Mouse (Mus musculus): ENCODE results near the gene Atp13a2.

Gene Atp13a2

GRCm38 (mm10) chr4:140986711-140987395 is at the start of gene Atp13a2:
Atp13a2 (plus strand) TSS chr4:140986873.
- peak; percentile 97 to 98 for DNase-seq

DNA sequence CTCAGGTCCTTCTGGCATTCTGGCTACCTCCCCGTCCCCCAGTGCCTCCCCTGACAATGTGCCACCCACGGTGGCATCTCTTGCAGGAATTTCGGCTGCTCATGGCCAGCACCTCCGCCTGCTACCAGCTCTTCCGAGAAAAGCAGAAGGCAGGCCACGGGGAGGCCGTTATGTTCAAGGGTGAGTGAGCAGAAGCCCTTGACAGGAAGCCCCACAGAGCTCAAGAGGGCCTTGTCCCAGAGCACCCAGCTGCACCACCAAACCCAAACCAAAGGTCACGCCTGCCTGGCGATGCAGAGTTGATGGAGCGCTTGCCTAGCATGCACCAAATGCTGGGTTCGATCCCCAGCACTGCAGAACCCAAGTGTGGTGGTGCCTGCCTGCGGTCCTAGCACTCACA is 42.3 kb upstream of the Atp13a2 start:
- DNase-seq: no peak

DNA sequence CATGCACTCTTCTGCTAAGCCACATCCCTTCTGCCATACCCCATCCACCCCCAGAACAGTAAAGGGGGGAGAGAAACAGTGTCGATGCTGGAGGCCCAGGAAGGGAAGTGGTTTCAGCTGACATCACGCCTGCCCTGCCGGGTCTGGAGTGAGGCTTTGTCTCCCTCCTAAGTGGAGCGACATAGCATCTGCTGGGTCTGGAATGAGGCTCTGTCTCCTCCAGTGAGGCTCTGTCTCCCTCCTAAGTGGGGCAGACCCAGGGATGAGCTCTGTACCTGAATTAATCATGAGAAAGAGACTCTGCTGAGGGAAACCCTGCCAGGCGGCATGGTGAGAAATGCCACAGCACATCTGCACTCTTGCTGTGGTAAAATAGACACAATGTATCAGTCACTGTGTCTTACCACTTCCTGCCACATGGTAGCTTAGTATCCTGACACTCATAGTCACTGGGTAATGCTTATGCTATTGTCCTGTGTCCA is 41.7 kb upstream of the Atp13a2 start:
- no peak for DNase-seq

- no peak for DNase-seq
Measured at GRCm38 (mm10) chr4:140945571-140945970, 41.1 kb upstream of the Atp13a2 start.

- DNase-seq: no peak
Measured at GRCm38 (mm10) chr4:140946048-140946447, 40.6 kb upstream of the Atp13a2 start.

DNA sequence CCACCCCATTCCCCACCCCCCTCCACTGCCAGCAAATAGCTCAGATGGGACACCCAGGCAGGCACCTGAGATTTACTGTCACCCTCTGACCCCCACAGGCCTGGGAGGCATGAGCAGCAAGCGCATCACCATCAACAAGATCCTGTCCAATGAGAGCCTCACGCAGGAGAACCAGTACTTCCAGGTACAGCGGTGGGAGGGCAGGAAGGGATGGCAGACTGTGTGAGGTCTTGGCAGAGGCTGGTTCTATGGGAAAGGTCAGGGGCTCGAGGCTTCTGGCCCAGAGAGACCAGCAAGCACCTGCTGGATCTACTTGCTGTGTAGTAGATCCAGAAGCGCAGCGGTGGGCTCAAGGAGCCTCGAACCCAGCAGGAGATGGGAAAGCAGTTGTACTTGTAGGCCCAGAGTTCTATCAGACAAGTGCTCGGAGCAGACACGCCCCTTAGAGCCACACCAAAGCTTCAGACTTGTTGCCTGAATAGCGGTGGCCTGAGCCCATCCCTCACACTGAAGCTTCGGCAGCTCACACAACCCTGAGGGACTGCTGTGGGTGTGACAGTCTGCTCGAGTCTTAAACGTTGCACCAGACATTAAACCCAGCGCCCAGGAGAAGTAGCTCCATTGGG is 40.0 kb upstream of the Atp13a2 start:
- DNase-seq: no peak

GRCm38 (mm10) chr4:140947487-140948440 is 38.9 kb upstream of the Atp13a2 start:
- no peak for DNase-seq

DNA sequence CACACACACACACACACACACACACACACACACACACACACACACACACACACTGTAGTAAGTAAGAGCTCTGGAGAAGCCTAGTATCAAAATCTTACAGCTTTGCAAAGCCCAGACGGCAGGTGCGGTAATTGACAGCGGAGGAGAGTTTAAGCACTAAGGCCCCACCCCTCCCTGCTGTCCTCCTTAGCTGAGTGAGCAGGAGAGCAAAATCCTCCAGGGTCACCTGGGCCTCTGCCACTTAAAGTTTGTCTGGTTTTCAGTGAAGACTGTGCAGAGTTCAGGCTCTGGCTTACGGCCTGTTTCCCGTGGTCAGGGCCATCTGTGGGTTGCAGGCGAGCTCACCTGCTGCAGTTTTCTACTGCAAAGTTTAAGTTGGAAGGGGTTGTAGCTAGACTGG is 38.2 kb upstream of the Atp13a2 start:
- DNase-seq: peak in 1 of 2 experiments; percentile 50

- DNase-seq: no peak
Measured at GRCm38 (mm10) chr4:140949052-140949451, 37.6 kb upstream of the Atp13a2 start.

DNA sequence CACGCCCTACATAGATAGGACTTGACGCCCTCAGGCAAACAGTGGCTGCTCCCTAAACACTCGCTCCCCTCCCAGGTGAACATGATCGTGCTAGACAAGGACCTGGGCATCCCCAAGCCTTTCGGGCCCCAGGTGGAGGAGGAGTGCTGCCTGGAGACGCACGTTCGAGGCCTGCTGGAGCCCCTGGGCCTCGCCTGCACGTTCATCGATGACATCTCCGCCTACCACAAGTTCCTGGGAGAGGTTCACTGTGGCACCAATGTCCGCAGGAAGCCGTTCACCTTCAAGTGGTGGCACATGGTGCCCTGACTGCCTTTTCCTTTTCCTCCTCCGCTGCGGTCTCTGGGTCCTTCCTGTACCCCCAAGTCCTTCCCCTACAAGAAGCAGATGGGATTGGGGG is 37.1 kb upstream of the Atp13a2 start:
- no peak for DNase-seq

GRCm38 (mm10) chr4:140950574-140950973 is 36.1 kb upstream of the Atp13a2 start:
- peak in 1 of 2 experiments; percentile 70 for DNase-seq

GRCm38 (mm10) chr4:140951861-140952641 is 34.6 kb upstream of the Atp13a2 start:
- no peak for DNase-seq

DNA sequence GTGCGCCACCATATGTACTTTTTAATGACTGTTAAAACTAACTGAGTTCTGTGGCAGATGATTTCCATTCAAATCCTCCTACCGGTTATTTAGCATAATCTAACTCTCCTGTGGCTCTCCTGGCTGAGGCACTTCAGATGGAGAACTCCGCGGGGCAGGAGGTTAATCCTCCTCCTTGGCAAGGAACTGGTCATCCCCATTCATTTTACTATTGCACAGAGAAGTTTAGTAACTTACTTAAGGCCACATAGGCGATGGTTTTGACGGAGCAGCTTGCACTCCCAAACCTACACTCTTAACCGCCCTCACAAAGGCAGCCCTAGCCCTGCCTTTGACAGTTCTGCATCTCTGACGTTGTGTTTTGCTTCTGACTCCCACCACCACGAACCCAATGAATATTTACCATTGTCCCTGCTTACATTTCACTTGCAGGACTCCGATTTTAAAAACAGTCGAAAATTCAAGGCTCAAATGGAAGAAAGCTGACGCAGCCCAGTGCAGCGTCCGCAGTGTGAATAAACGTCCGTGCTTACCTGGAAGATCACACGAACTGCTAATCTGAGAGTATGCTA is 29.5 kb upstream of the Atp13a2 start:
- no peak for DNase-seq

DNA sequence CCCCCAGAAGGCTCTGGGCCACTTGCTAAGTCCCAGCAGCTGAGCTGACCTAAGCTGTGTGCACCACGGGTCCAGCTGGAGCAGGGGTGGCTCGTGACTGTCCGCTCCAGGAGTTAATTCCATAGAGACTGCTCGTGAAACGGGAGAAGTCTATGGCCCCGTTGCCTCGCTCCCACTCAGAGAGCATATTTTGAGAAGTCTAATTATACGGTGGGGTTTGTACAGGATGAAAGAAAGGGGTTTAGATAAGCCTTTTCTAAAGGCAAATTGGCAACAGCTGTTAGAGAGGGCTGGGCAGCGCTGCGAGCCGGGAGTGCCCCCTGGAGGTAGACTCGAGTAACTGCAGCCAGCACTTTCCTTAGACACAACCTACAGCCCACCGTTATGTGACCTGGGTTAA is 28.9 kb upstream of the Atp13a2 start:
- peak; percentile 84 to 87 for DNase-seq

DNA sequence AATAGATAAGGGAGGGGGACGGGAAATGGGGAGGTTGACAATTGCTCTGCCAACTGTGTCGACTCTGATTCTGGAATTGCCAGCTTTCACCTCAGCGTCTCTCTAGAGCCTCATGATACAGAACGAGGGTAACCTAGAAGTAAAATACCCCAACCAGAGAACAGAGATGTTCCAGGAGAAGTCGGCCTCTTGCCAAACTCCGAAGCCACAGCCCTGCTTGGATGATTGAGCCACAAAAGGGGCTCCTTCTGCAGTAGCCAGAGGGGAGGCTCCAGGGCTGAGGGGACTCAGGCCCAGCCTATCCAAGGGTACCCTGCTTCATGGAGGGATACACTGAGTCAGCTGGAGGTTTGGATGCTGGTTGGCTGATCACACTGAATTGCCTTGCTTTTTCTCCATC is 28.4 kb upstream of the Atp13a2 start:
- no peak for DNase-seq

- DNase-seq: no peak
Measured at GRCm38 (mm10) chr4:140959128-140959679, 27.5 kb upstream of the Atp13a2 start.

DNA sequence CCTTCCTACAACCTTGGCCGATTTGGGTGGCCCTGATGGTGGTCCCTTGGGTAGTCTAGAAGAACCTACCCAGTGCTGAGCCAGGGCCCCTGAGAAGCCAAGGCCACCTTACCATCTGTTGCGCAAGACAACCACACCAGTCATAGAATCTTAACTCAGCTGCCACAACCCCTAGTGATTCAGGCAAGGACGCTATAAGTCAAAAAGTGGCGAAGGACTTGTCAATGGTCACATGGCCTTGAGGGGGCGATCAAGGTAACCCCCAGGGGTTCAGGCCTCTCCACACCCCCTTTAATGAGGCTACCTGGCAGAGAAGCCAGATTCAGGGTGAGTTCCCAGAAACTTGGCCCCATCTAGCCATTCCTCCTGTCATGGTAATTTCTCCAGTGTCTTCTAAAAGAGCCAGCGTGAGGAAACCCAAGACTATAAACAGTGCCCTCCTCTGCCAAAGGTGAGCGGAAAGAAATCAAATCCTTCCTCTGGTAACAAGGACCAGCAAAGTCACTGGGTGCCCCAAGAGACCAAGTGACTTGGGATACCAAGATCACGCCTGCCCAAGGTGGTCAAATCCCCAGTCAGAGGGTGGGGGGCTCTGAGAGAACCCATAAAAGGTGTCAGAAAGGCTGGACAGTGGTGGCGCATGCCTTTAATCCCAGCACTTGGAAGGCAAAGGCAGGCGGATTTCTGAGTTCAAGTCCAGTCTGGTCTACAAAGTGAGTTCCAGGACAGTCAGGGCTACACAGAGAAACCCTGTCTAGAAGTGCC is 26.8 kb upstream of the Atp13a2 start:
- no peak for DNase-seq

GRCm38 (mm10) chr4:140960781-140961466 is 25.7 kb upstream of the Atp13a2 start, which contains the start of gene Sdhb:
Sdhb (plus strand) TSS chr4:140961203.
- peak; percentile 95 to 97 for DNase-seq

DNA sequence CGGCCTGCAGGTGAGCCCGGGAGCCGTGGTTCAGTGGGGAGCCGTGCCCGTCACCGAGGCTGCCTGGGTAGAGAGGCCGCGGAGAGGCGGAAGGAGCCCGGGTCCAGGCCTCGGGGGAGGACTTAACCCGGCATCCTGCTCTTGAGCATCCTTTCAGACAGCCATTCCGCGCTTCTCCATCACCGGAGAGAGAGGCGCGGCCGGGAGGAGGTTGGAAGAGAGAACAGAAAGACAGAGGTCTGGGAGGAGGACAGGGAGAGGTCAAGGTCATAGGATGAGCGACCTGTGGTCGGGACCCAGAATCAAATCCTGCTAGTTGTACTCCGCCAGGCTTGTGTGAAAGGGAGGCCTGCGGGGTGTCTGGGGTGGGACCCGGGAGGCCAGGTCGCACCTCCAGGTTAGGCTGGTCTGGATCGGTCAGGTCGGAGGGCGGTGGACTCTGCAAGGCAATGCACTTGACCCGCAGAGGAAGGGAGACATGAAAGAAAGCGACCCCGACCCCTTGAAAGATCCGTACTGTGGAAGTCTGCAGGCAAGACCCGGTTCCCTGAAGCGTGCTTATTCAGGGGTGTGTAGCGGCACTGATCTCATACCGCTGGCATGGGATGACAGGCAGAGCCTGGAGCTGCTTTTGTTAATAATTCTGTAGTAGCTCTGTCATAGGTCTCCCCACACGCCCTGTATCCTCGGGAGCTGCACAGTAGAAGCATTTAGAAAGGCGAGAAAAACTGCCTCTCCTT is 25.0 kb upstream of the Atp13a2 start:
- no peak for DNase-seq
